Mouse (Mus musculus): Measurements from ENCODE around the gene Gab2. TPM values are rescaled to one million over a fixed set of nuclear protein-coding genes. Genes with fewer than 3 reads are reported as not detected.

Gene Gab2
- total RNA-seq, 1 experiment: 1.1 TPM

DNA sequence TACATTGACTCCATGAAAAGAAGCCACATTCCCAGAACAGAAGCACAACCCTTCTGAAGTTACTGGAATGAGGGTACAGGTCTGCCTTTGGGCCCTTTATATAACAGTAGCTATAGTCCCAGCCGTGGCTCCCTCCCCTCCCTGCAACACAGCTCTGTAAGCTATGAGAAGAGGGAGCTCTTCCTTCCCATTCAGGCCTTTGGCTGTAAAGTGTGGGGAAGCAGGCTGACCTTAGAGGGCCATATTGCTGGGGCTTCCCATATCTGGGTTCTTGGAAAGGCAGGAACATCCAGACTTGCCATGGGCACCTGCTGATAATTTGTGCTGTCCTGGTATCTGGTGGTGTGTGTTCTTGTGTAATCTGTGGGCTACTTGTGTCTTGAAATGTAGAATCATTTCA lies 226.2 kb downstream of the Gab2 start:
- H3K9ac ChIP-seq (ENCODE audit: insufficient read depth, low read depth, low read length, poor library complexity, severe bottlenecking): no peak overlapping the region
- in situ Hi-C loops (cut with MboI; ENCODE audit: low sequenced_read_pairs in 2 of 2, unreplicated experiment in 2 of 2): no loop called here
- no peak for TF ChIP-seq HCFC1 (IDR thresholded peaks at IDR 0.05; ENCODE audit: borderline replicate concordance, insufficient read depth, low read length)
- TF ChIP-seq ZNF384 (IDR thresholded peaks at IDR 0.05; ENCODE audit: low read depth, low read length): no peak
- no peak for TF ChIP-seq MAFK (IDR thresholded peaks at IDR 0.05; ENCODE audit: insufficient read depth, low read depth, low read length)
- TF ChIP-seq CHD2 (IDR thresholded peaks at IDR 0.05; ENCODE audit: low read depth, low read length): no peak
- no peak for TF ChIP-seq ZC3H11A (IDR thresholded peaks at IDR 0.05; ENCODE audit: borderline replicate concordance, low read depth, low read length)
- no peaks in the 10 kb centered on the region for H3K9me3 ChIP-seq (ENCODE audit: control insufficient read depth, insufficient read depth, low read depth, low read length)
- no peaks in the 10 kb centered on the region for H3K4me1 ChIP-seq (ENCODE audit: control insufficient read depth in 2 of 2, insufficient read depth in 2 of 2, low read length in 2 of 2, poor library complexity in 1 of 2)
- H3K36me3 ChIP-seq (ENCODE audit: control insufficient read depth, insufficient read depth, low read length, poor library complexity, severe bottlenecking): peaks cover 9% of the 10 kb centered on the region; the same call in 1 of the 2 replicates
- no peak for DNase-seq (ENCODE audit: low read depth, low spot score)
- no peak overlapping the region for H3K27ac ChIP-seq (ENCODE audit: insufficient read depth, low read depth, low read length, poor library complexity, severe bottlenecking)
- H3K4me3 ChIP-seq (ENCODE audit: insufficient read depth in 1 of 2, low read depth in 1 of 2, low read length in 2 of 2, poor library complexity in 1 of 2, severe bottlenecking in 1 of 2): no peak overlapping the region

DNA sequence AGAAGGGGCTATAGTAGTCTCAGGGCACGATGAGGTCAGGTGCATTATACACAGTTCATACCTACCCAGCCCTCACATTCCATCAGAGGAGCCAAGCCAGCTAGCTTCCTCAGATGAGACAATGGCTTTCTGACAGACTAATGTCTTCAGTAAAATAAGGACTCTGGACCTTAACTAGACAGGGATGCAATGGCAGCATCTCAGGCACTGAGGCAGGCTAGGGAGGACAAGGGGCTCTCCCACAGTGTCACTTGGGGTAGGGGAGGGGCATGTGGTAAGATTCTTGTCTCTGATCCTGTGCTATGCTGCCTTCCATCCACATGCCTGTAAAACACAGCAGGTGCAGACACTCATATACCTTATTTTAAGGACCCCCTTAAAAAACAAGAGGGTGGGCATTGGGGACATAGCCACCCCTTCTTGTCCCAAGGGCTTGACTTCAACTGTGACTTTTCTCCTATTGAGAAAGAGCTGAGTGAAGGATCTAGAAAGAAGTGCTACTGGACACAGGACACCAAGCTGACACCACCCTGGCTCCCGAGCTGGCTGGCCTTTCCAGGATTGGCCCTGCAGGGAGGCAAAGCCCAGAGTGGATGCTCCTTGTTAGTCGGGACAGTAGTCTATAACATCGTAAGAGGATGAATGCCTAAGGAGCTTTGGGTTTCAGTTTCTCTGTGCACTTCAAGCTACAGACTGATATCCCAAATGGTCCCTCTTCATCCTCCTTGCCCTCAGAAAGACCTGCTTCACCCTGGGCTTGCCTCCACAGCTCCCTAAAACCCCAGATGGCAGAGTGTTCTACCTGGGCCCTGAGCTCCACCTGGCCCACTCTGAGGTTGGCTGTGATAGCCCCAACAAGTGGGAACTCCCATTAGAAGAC lies 228.3 kb downstream of the Gab2 start:
- H3K4me1 ChIP-seq (ENCODE audit: control insufficient read depth in 2 of 2, insufficient read depth in 2 of 2, low read length in 2 of 2, poor library complexity in 1 of 2): no peaks in the 10 kb centered on the region
- no peak for TF ChIP-seq ZC3H11A (IDR thresholded peaks at IDR 0.05; ENCODE audit: borderline replicate concordance, low read depth, low read length)
- no peak for TF ChIP-seq MAFK (IDR thresholded peaks at IDR 0.05; ENCODE audit: insufficient read depth, low read depth, low read length)
- no peak for TF ChIP-seq CHD2 (IDR thresholded peaks at IDR 0.05; ENCODE audit: low read depth, low read length)
- in situ Hi-C loops (cut with MboI; ENCODE audit: low sequenced_read_pairs in 2 of 2, unreplicated experiment in 2 of 2): no loop called here

GRCm38 (mm10) chr7:97310341-97310635 lies 228.9 kb downstream of the Gab2 start:
- in situ Hi-C loops (cut with MboI; ENCODE audit: low sequenced_read_pairs in 2 of 2, unreplicated experiment in 2 of 2): no loop called here
- TF ChIP-seq ZC3H11A (IDR thresholded peaks at IDR 0.05; ENCODE audit: borderline replicate concordance, low read depth, low read length) (no peak), CHD2 (IDR thresholded peaks at IDR 0.05; ENCODE audit: low read depth, low read length) (no peak), HCFC1 (IDR thresholded peaks at IDR 0.05; ENCODE audit: borderline replicate concordance, insufficient read depth, low read length) (no peak), ZNF384 (IDR thresholded peaks at IDR 0.05; ENCODE audit: low read depth, low read length) (no peak), MAFK (IDR thresholded peaks at IDR 0.05; ENCODE audit: insufficient read depth, low read depth, low read length) (no peak)
- peaks cover 9% of the 10 kb centered on the region; the same call in 1 of the 2 replicates for H3K36me3 ChIP-seq (ENCODE audit: control insufficient read depth, insufficient read depth, low read length, poor library complexity, severe bottlenecking)
- no peaks in the 10 kb centered on the region for H3K4me1 ChIP-seq (ENCODE audit: control insufficient read depth in 2 of 2, insufficient read depth in 2 of 2, low read length in 2 of 2, poor library complexity in 1 of 2)
- no peaks in the 10 kb centered on the region for H3K9me3 ChIP-seq (ENCODE audit: control insufficient read depth, insufficient read depth, low read depth, low read length)
- no peak for DNase-seq (ENCODE audit: low read depth, low spot score)
- no peak overlapping the region for H3K4me3 ChIP-seq (ENCODE audit: insufficient read depth in 1 of 2, low read depth in 1 of 2, low read length in 2 of 2, poor library complexity in 1 of 2, severe bottlenecking in 1 of 2)
- H3K27ac ChIP-seq (ENCODE audit: insufficient read depth, low read depth, low read length, poor library complexity, severe bottlenecking): no peak overlapping the region
- H3K9ac ChIP-seq (ENCODE audit: insufficient read depth, low read depth, low read length, poor library complexity, severe bottlenecking): no peak overlapping the region

More for the DNA sequence above, 228.3 kb downstream of the Gab2 start:
- H3K4me3 ChIP-seq (ENCODE audit: insufficient read depth in 1 of 2, low read depth in 1 of 2, low read length in 2 of 2, poor library complexity in 1 of 2, severe bottlenecking in 1 of 2): no peak overlapping the region
- H3K27ac ChIP-seq (ENCODE audit: insufficient read depth, low read depth, low read length, poor library complexity, severe bottlenecking): no peak overlapping the region
- H3K9ac ChIP-seq (ENCODE audit: insufficient read depth, low read depth, low read length, poor library complexity, severe bottlenecking): no peak overlapping the region
- no peaks in the 10 kb centered on the region for H3K9me3 ChIP-seq (ENCODE audit: control insufficient read depth, insufficient read depth, low read depth, low read length)
- no peak for DNase-seq (ENCODE audit: low read depth, low spot score)
- peaks cover 9% of the 10 kb centered on the region; the same call in 1 of the 2 replicates for H3K36me3 ChIP-seq (ENCODE audit: control insufficient read depth, insufficient read depth, low read length, poor library complexity, severe bottlenecking)

- no peak overlapping the region for H3K27ac ChIP-seq (ENCODE audit: insufficient read depth, low read depth, low read length, poor library complexity, severe bottlenecking)
- H3K4me1 ChIP-seq (ENCODE audit: control insufficient read depth in 2 of 2, insufficient read depth in 2 of 2, low read length in 2 of 2, poor library complexity in 1 of 2): no peaks in the 10 kb centered on the region
- TF ChIP-seq ZC3H11A (IDR thresholded peaks at IDR 0.05; ENCODE audit: borderline replicate concordance, low read depth, low read length): no peak
- TF ChIP-seq MAFK (IDR thresholded peaks at IDR 0.05; ENCODE audit: insufficient read depth, low read depth, low read length): no peak
- TF ChIP-seq HCFC1 (IDR thresholded peaks at IDR 0.05; ENCODE audit: borderline replicate concordance, insufficient read depth, low read length): no peak
- TF ChIP-seq CHD2 (IDR thresholded peaks at IDR 0.05; ENCODE audit: low read depth, low read length): no peak
- no peak for TF ChIP-seq ZNF384 (IDR thresholded peaks at IDR 0.05; ENCODE audit: low read depth, low read length)
- DNase-seq (ENCODE audit: low read depth, low spot score): no peak
- peaks cover 10% of the 10 kb centered on the region; the same call in 1 of the 2 replicates for H3K36me3 ChIP-seq (ENCODE audit: control insufficient read depth, insufficient read depth, low read length, poor library complexity, severe bottlenecking)
- no peak overlapping the region for H3K4me3 ChIP-seq (ENCODE audit: insufficient read depth in 1 of 2, low read depth in 1 of 2, low read length in 2 of 2, poor library complexity in 1 of 2, severe bottlenecking in 1 of 2)
- in situ Hi-C loops (cut with MboI; ENCODE audit: low sequenced_read_pairs in 2 of 2, unreplicated experiment in 2 of 2): no loop called here
- H3K9me3 ChIP-seq (ENCODE audit: control insufficient read depth, insufficient read depth, low read depth, low read length): no peaks in the 10 kb centered on the region
- H3K9ac ChIP-seq (ENCODE audit: insufficient read depth, low read depth, low read length, poor library complexity, severe bottlenecking): no peak overlapping the region
Measured at GRCm38 (mm10) chr7:97311620-97312019, 230.2 kb downstream of the Gab2 start.

Measured in ES-E14 (cell line).